Mouse (Mus musculus) spleen, postnatal 36 days (tissue): ENCODE measurements at regions not wholly inside any gene's neighbourhood (a gene's known extent, or its start where the extent isn't known, plus 50 kb on each side); places are given as distances from the start of the nearest gene placed in this dataset.
"Not testable (repeated sequence)": the region's sequence is repeated elsewhere in the genome, so short reads cannot be mapped to it uniquely, and the experiment has no call there.

Source experiments
- DNase-seq, 2 experiments: peaks; one replicate each; pipeline ENCODE4 v3.0.0; 2022; ENCODE audit warnings: low spot score in 2 of 2, mixed read lengths in 1 of 2

DNA sequence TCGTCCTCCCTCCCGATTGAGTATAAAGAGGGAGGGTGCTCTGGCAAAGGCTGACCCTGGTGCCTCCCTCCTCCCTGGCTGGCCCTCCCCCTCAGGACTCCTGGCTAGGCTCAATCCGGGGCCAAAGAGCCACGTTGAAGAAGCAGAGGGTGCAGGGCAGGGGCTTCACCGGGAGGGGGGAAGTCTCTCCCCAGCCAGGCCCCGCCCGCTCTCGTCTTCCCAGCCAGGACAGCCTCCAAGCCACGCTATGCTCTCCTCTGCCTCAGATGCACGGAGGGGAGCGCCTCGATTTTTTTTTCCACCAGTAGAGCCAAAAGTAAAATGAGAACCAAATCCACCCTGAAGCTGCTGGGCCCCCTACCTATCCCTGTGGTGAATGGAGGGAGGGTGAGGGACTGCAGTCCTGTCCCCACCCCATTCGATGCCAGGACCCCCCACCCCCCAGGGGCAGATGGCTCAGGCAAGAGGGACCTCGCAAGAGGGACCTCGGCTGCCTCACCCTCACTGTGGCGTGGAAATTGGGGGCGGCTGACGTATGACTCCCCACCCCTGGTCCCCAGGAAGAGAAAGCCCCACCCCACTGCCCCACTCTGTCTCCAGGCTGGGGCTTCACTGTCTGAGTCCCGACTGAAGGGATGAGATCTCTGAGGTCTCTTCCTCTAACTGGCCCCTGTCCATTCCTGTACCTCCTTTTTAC, 53.2 kb upstream of the Col1a1 start:
- no peak for DNase-seq

GRCm38 (mm10) chr11:94881982-94882686, 53.9 kb upstream of the Col1a1 start:
- DNase-seq, result no peak

- DNase-seq, result no peak
Observed at GRCm38 (mm10) chr11:94880896-94881840, 54.9 kb upstream of the Col1a1 start.

DNA sequence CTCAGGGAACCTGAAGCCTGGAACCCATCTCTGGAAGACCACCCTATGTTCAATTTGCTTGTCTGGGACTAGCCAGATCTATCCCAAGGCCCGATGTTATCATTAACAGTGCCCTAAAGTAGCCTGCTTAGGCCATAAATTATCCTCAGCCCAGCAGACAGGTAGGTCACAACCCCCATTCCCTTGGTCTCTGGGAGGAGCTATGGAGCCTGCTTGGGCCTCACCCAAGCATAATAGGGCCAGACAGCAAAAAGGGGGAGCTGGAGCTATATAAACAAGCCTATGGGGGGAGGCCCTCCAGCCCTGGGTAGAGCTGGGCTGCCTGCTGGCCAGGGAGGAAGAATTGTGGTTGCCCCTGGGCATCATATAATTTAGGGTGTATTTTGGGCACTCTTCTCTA, 59.3 kb upstream of the Col1a1 start:
- DNase-seq, result no peak

- no peak for DNase-seq
Observed at GRCm38 (mm10) chr11:94875026-94875425, 61.0 kb upstream of the Col1a1 start.

- DNase-seq, result no peak
Observed at GRCm38 (mm10) chr11:94874155-94874561, 61.9 kb upstream of the Col1a1 start.

GRCm38 (mm10) chr11:94873693-94874092, 62.3 kb upstream of the Col1a1 start:
- no peak for DNase-seq

- no peak for DNase-seq
Observed at GRCm38 (mm10) chr11:94872921-94873320, 63.1 kb upstream of the Col1a1 start.

GRCm38 (mm10) chr11:94870341-94870740, 65.7 kb upstream of the Col1a1 start:
- DNase-seq, result peak in 1 of 2 experiments; percentile 9

- DNase-seq, result not testable (repeated sequence)
Observed at GRCm38 (mm10) chr11:94869866-94870265, 66.2 kb upstream of the Col1a1 start.

GRCm38 (mm10) chr11:94866176-94866967, 69.7 kb upstream of the Col1a1 start:
- peak; percentile 10 to 12 for DNase-seq

GRCm38 (mm10) chr11:94850129-94850528, 67.6 kb upstream of the Tmem92 start:
- DNase-seq, result no peak

- no peak for DNase-seq
Observed at GRCm38 (mm10) chr11:94839133-94839532, 56.6 kb upstream of the Tmem92 start.

DNA sequence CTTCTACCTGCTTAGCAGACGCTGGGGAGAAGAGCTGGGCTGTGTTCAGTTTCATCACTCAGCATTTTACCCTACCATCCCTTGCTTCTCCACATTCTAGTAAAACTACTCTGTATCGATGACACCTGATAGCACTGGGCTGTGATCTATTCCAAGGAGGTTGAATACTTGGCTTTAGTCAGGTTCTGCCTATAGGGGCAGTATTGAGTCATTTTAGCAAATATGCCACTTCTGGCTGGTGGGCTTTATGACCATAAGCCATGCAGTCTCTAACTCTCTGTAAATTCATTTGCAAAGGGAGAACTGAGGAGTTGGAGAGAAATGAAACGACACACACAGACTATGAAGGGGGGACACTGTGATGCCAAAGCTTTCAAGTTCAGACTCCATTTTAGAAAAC, 55.6 kb upstream of the Tmem92 start:
- DNase-seq, result no peak

- DNase-seq, result no peak
Observed at GRCm38 (mm10) chr11:94836347-94836746, 53.8 kb upstream of the Tmem92 start.

DNA sequence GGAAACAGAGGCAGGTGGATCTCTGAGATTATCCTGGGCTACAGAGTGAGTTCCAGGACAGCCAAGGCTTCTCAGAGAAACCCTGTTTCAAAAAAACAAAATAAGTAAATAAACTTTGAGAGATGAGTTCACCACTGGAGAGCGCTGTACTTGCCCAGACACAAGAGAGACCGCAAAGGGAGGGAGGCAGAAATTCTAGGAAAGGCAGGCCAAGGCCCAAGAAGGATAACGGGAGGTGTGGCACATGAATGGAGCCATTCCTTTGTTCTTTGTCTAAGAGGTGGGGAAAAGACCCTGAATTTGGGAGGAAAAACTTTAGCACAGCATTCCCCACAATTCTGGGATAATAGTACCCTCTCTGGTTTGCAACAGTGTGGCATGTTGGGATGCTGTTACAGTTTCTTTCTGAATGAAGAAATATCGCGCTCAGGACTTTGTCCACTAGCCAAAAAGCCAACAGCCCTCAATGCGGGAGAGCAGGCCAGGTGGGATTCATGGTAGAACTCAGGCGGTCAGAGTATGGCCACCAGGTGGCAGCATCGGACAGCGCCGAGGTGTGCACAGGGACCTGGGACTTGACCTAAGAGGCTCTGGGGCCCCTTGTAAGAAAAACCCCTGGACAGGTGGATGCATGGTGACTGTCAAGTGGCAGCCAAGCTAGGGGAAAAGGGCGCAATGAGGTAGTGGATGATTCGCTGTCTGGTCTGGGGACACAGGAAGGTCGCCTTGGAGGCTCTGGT, 49.9 kb upstream of the Tmem92 start:
- DNase-seq, result peak; percentile 10 to 20
